Mouse (Mus musculus): ENCODE data around the gene Ube2i.

GRCm38 (mm10) chr17:25308346-25308745 lies 33.9 kb upstream of the Ube2i start, which contains the start of gene Prss28:
- no peak for TF ChIP-seq POLR2A (IDR thresholded peaks at IDR 0.05; ENCODE audit: borderline replicate concordance, control insufficient read depth, low read depth, low read length)
- no peak for TF ChIP-seq CTCF (IDR thresholded peaks at IDR 0.05; ENCODE audit: control insufficient read depth, insufficient read depth, low read length)

Data from bone marrow, adult 2 months (tissue).